ENCODE assay signal across 25 mouse cellular contexts in genomic region chr4:148723208-148723607, GRCm38 (mm10).
DNase-seq lines count a peak whose midpoint lies in the region; TF ChIP-seq lines count a peak whose summit lies in the region.
"Had no signal": no experiment of that assay in that cellular context is flagged by ENCODE, and none has a peak within 500 bp of the region (broad histone marks: within the 10 kb centered on the region; RNA-seq: fewer than 3 reads in every experiment).

No protein-coding gene starts in this region.

- TF ChIP-seq CTCF in testis, adult 2 months (IDR thresholded peaks at IDR 0.05; ENCODE audit: control insufficient read depth, insufficient read depth, insufficient replicate concordance, low read depth, low read length), result no peak

- TF ChIP-seq POLR2A in testis, adult 2 months (IDR thresholded peaks at IDR 0.05; ENCODE audit: control insufficient read depth, low read depth, low read length), result no peak

- no peak overlapping the region for H3K27ac ChIP-seq in testis, adult 2 months (ENCODE audit: control insufficient read depth, insufficient read depth, low read depth, low read length)
- H3K27ac ChIP-seq in limb, embryonic 10.5 days, result peak overlapping the region; percentile 1; the same call in 1 of the 2 replicates
- H3K27ac ChIP-seq: embryonic facial prominence, embryonic 12.5 days; embryonic facial prominence, embryonic 15.5 days; gastrocnemius, adult 2 months; heart, embryonic 15.5 days; hindbrain, embryonic 14.5 days; hindbrain, postnatal 0 days had no signal

- H3K36me3 ChIP-seq in testis, adult 2 months (ENCODE audit: control insufficient read depth, insufficient read depth, low read length), result no peaks in the 10 kb centered on the region
- H3K36me3 ChIP-seq in limb, embryonic 10.5 days, result no peaks in the 10 kb centered on the region
- H3K36me3 ChIP-seq: embryonic facial prominence, embryonic 12.5 days; embryonic facial prominence, embryonic 15.5 days; G1E; heart, embryonic 12.5 days; heart, embryonic 15.5 days had no signal

- H3K9me3 ChIP-seq in limb, embryonic 10.5 days (replicated peaks), result no peaks in the 10 kb centered on the region
- H3K9me3 ChIP-seq: embryonic facial prominence, embryonic 12.5 days; embryonic facial prominence, embryonic 15.5 days; G1E; heart, embryonic 12.5 days; heart, embryonic 15.5 days had no signal

- 86% methylated on average over 9 of the region's 9 CpGs for WGBS in limb, embryonic 10.5 days

- H3K4me3 ChIP-seq in testis, adult 2 months (ENCODE audit: control insufficient read depth, low read depth, low read length), result peak overlapping the region; percentile 39
- no peak overlapping the region for H3K4me3 ChIP-seq in limb, embryonic 10.5 days
- H3K4me3 ChIP-seq: embryonic facial prominence, embryonic 12.5 days; embryonic facial prominence, embryonic 15.5 days; gastrocnemius, adult 2 months; heart, embryonic 12.5 days; heart, embryonic 15.5 days had no signal

- peaks cover 10% of the 10 kb centered on the region for H3K4me1 ChIP-seq in testis, adult 2 months (ENCODE audit: control insufficient read depth, insufficient read depth, low read length)
- H3K4me1 ChIP-seq in limb, embryonic 10.5 days, result peaks cover 38% of the 10 kb centered on the region

- H3K27me3 ChIP-seq in testis, adult 2 months (ENCODE audit: control insufficient read depth, insufficient read depth, low read length), result no peaks in the 10 kb centered on the region
- H3K27me3 ChIP-seq in limb, embryonic 10.5 days (ENCODE audit: low read depth, poor library complexity, severe bottlenecking), result peaks cover 68% of the 10 kb centered on the region
- H3K27me3 ChIP-seq: embryonic facial prominence, embryonic 12.5 days; embryonic facial prominence, embryonic 15.5 days; Patski had no signal

- no peak for DNase-seq in testis, postnatal 14 days (ENCODE audit: low spot score)
- DNase-seq in R1 (ENCODE audit: low read depth, low spot score), result peak; percentile 99
- no peak for DNase-seq in limb, embryonic 10.5 days (ENCODE audit: low spot score)
- no peak for DNase-seq in heart, postnatal 4 days
- DNase-seq in embryo, embryonic 10 days (ENCODE audit: low spot score), result no peak
- DNase-seq: adrenal gland, postnatal 10 days; adrenal gland, postnatal 36 days; cerebellum, adult 18-20 months; cerebellum, adult 9-10 months; cerebellum, postnatal 14 days; forebrain, postnatal 0 days; gastrocnemius, adult 2 months; gastrocnemius, postnatal 14 days; heart, adult 11 months; heart, postnatal 10 days; heart, postnatal 36 days had no signal
